In the genomic region with DNA sequence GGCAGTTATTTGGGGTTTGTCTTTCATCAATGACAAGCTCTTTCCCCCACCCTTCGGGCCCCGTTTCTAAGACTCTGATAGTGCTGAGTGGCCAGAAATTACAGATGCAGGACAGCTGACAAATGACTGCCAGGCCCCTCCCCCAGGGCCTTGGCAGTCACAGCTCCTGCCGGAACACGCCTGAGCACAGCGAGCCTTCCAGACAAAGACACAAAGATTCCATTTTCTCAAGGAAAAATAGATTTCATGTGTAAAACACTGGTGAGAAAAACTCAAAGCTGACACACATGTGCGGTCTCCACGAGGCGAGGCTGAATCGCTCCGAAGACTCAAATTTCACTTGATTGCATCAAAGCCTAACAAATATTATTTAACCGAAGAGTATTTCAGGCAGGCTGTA, we compare ENCODE assay signal across 8 mouse cellular contexts.
DNase-seq lines count a peak whose midpoint lies in the region; ATAC-seq lines count a peak whose summit lies in the region.

No protein-coding gene starts in this region.

- H3K9ac ChIP-seq in hindbrain, embryonic 14.5 days: peak overlapping the region; percentile 49
- H3K9ac ChIP-seq in midbrain, embryonic 12.5 days (replicated peaks): no peak overlapping the region

- no peaks in the 10 kb centered on the region for H3K27me3 ChIP-seq in hindbrain, embryonic 14.5 days (ENCODE audit: control insufficient read depth, insufficient read depth, low read length)
- H3K27me3 ChIP-seq in midbrain, embryonic 12.5 days: no peaks in the 10 kb centered on the region

- H3K27ac ChIP-seq in hindbrain, embryonic 14.5 days: peak overlapping the region; percentile 90
- peak overlapping the region; percentile 93 for H3K27ac ChIP-seq in midbrain, embryonic 12.5 days (replicated peaks)

- peak; percentile 88 for ATAC-seq in hindbrain, embryonic 14.5 days (ENCODE audit: low FRiP score)
- ATAC-seq in midbrain, embryonic 12.5 days (ENCODE audit: low FRiP score, low read depth): peak; percentile 93

- H3K36me3 ChIP-seq in hindbrain, embryonic 14.5 days (replicated peaks; ENCODE audit: control insufficient read depth, insufficient read depth): peaks cover 18% of the 10 kb centered on the region
- peaks cover 22% of the 10 kb centered on the region for H3K36me3 ChIP-seq in midbrain, embryonic 12.5 days

- 6% methylated on average over 11 of the region's 11 CpGs for WGBS in hindbrain, embryonic 14.5 days
- WGBS in midbrain, embryonic 12.5 days: 25% methylated on average over 11 of the region's 11 CpGs

- H3K4me1 ChIP-seq in hindbrain, embryonic 14.5 days (replicated peaks; ENCODE audit: control insufficient read depth, insufficient read depth, low read length): peaks cover 38% of the 10 kb centered on the region
- peaks cover 39% of the 10 kb centered on the region for H3K4me1 ChIP-seq in midbrain, embryonic 12.5 days

- no peaks in the 10 kb centered on the region for H3K9me3 ChIP-seq in hindbrain, embryonic 14.5 days (ENCODE audit: control insufficient read depth, low read length)
- no peaks in the 10 kb centered on the region for H3K9me3 ChIP-seq in midbrain, embryonic 12.5 days

- peak overlapping the region; percentile 39 for H3K4me2 ChIP-seq in hindbrain, embryonic 14.5 days (replicated peaks)
- H3K4me2 ChIP-seq in midbrain, embryonic 12.5 days (replicated peaks): peak overlapping the region; percentile 32

- intact Hi-C loops in left cerebral cortex, postnatal 14 days (cut with DNase I): no loop called here

- DNase-seq in R1 (ENCODE audit: low read depth, low spot score): peak; percentile 9
- peak; percentile 70 to 80 for DNase-seq in cerebellum, postnatal 10 days
- peak; percentile 28 to 39 for DNase-seq in gastrocnemius, adult 8-10 months (ENCODE audit: low spot score in 2 of 2)
- peak; percentile 73 for DNase-seq in hindbrain, embryonic 14.5 days (ENCODE audit: low spot score)
- peak; percentile 38 to 54 for DNase-seq in left cerebral cortex, postnatal 14 days (ENCODE audit: low spot score in 2 of 2)
- peak; percentile 72 for DNase-seq in testis, postnatal 10 days (ENCODE audit: low spot score)
- DNase-seq in spleen, adult 12 weeks (ENCODE audit: low spot score): no peak

- H3K4me3 ChIP-seq in hindbrain, embryonic 14.5 days (replicated peaks; ENCODE audit: low read length): no peak overlapping the region
- H3K4me3 ChIP-seq in midbrain, embryonic 12.5 days: no peak overlapping the region
